Mouse (Mus musculus) liver, embryonic 12.5 days (tissue): ENCODE measurements around the gene Gng8. TPM values are rescaled to one million over a fixed set of nuclear protein-coding genes. Genes with fewer than 3 reads are reported as not detected.

ENCODE experiments used
- ATAC-seq: fragments of 200-750 bp; cut with Nextera tagmentation; 2 replicates; pipeline ENCODE4 v1.8.0; 2017; ENCODE audit warnings: moderate number of reproducible peaks, mild to moderate bottlenecking, moderate library complexity
- H3K27ac ChIP-seq: fragments of 300-500 bp; sonication (generic); 2 replicates; pipeline ENCODE4 v1.5.1; 2016; ENCODE audit warnings: mild to moderate bottlenecking
- H3K27me3 ChIP-seq: fragments of 300-500 bp; sonication (generic); replicated peaks from 2 replicates; pipeline ENCODE4 v1.6.1; 2016; ENCODE audit warnings: mild to moderate bottlenecking, moderate library complexity
- H3K36me3 ChIP-seq: fragments of 300-500 bp; sonication (generic); 2 replicates; pipeline ENCODE4 v1.6.1; 2016; ENCODE audit warnings: mild to moderate bottlenecking, moderate library complexity
- H3K4me1 ChIP-seq: fragments of 300-500 bp; sonication (generic); 2 replicates; pipeline ENCODE4 v1.6.1; 2016
- H3K4me2 ChIP-seq: fragments of 300-500 bp; sonication (generic); 2 replicates; pipeline ENCODE4 v1.6.1; 2016; ENCODE audit warnings: mild to moderate bottlenecking, moderate library complexity
- H3K4me3 ChIP-seq: fragments of 300-500 bp; sonication (generic); 2 replicates; pipeline ENCODE4 v1.5.1; 2016; ENCODE audit warnings: mild to moderate bottlenecking, moderate library complexity
- H3K9ac ChIP-seq: fragments of 300-500 bp; sonication (generic); 2 replicates; pipeline ENCODE4 v1.6.1; 2016; ENCODE audit warnings: mild to moderate bottlenecking, moderate library complexity
- H3K9me3 ChIP-seq: fragments of 300-500 bp; sonication (generic); replicated peaks from 2 replicates; pipeline ENCODE4 v1.6.1; 2016; ENCODE audit warnings: mild to moderate bottlenecking, moderate library complexity
- WGBS: fragments of 180-500 bp; shearing (Covaris S2); methylation state at CpG from one replicate; pipeline ENCODE4 v1.1.7; 2016; ENCODE audit not compliant: insufficient replicate concordance; 5-methylcytosine and 5-hydroxymethylcytosine counted together
- polyA plus RNA-seq: library from polyadenylated mRNA; unstranded; fragments of >200 nt; fragmentation: Nextera tagmentation; extraction: Ambion mirVana; gene quantifications from 2 replicates; pipeline ENCODE4 v1.2.1, GENCODE M21; 2016

Gene Gng8
- 0.80 and 1.7 TPM in 2 replicates for polyA plus RNA-seq

GRCm38 (mm10) chr7:16891641-16892351 is at the start of gene Gng8:
TSS of gene Gng8 (plus strand) at chr7:16891786.
- Histone ChIP-seq H3K9me3 (no peaks in the 10 kb centered on the region), H3K9ac (no peak within 1 kb of the TSS), H3K4me2 (peak within 1 kb of the TSS; percentile 67), H3K27me3 (peaks cover 91% of the 10 kb centered on the region), H3K36me3 (no peaks in the 10 kb centered on the region), H3K27ac (peak within 1 kb of the TSS; percentile 31; the same call in 1 of the 2 replicates), H3K4me1 (peaks cover 37% of the 10 kb centered on the region), H3K4me3 (peak within 1 kb of the TSS; percentile 32)
- WGBS = under 1% methylated on average over 30 of the region's 30 CpGs
- ATAC-seq = peak; percentile 85

- Histone ChIP-seq H3K9ac (peak within 1 kb of the TSS; percentile 80), H3K4me2 (peak within 1 kb of the TSS; percentile 95), H3K9me3 (no peaks in the 10 kb centered on the region), H3K27ac (peak within 1 kb of the TSS; percentile 73), H3K4me1 (peaks cover 64% of the 10 kb centered on the region), H3K27me3 (no peaks in the 10 kb centered on the region), H3K4me3 (peak within 1 kb of the TSS; percentile 67), H3K36me3 (peaks cover 41% of the 10 kb centered on the region)
- peak; percentile 79 for ATAC-seq
- 1% methylated on average over 32 of the region's 32 CpGs for WGBS
Observed at GRCm38 (mm10) chr7:16842645-16843063, 48.9 kb upstream of the Gng8 start, which contains the start of gene Prkd2. TSS of gene Prkd2 (plus strand) at chr7:16842902.

- peak; percentile 21; the same call in 1 of the 2 replicates for ATAC-seq
- WGBS = 1% methylated on average over 33 of the region's 33 CpGs
Observed at GRCm38 (mm10) chr7:16843441-16844171, 48.0 kb upstream of the Gng8 start.

GRCm38 (mm10) chr7:16844696-16845071 is 46.9 kb upstream of the Gng8 start:
- H3K4me1 ChIP-seq = peaks cover 52% of the 10 kb centered on the region

More at GRCm38 (mm10) chr7:16843441-16844171, 48.0 kb upstream of the Gng8 start:
- Histone ChIP-seq H3K9ac (peak overlapping the region; percentile 80), H3K27me3 (no peaks in the 10 kb centered on the region), H3K27ac (peak overlapping the region; percentile 73), H3K9me3 (no peaks in the 10 kb centered on the region), H3K4me1 (peaks cover 56% of the 10 kb centered on the region), H3K4me2 (peak overlapping the region; percentile 95), H3K36me3 (peaks cover 33% of the 10 kb centered on the region), H3K4me3 (peak overlapping the region; percentile 67)

GRCm38 (mm10) chr7:16845072-16845819 is 46.3 kb upstream of the Gng8 start:
- Histone ChIP-seq H3K9me3 (no peaks in the 10 kb centered on the region), H3K9ac (peak overlapping the region; percentile 71), H3K36me3 (peaks cover 31% of the 10 kb centered on the region), H3K4me3 (peak overlapping the region; percentile 67), H3K27ac (peak overlapping the region; percentile 73), H3K4me2 (peak overlapping the region; percentile 95), H3K4me1 (peaks cover 51% of the 10 kb centered on the region), H3K27me3 (no peaks in the 10 kb centered on the region)
- ATAC-seq = no peak
- 12% methylated on average over 14 of the region's 14 CpGs for WGBS

More at GRCm38 (mm10) chr7:16844696-16845071, 46.9 kb upstream of the Gng8 start:
- Histone ChIP-seq H3K4me2 (peak overlapping the region; percentile 95), H3K4me3 (peak overlapping the region; percentile 67), H3K9me3 (no peaks in the 10 kb centered on the region), H3K9ac (peak overlapping the region; percentile 71), H3K27me3 (no peaks in the 10 kb centered on the region), H3K36me3 (peaks cover 31% of the 10 kb centered on the region), H3K27ac (peak overlapping the region; percentile 73)
- WGBS = 23% methylated on average over 3 of the region's 3 CpGs
- no peak for ATAC-seq

GRCm38 (mm10) chr7:16845820-16846167 is 45.8 kb upstream of the Gng8 start:
- H3K4me3 ChIP-seq = peak overlapping the region; percentile 67
- no peaks in the 10 kb centered on the region for H3K9me3 ChIP-seq
- peak overlapping the region; percentile 95 for H3K4me2 ChIP-seq
- no peak for ATAC-seq
- no peaks in the 10 kb centered on the region for H3K27me3 ChIP-seq
- H3K9ac ChIP-seq = peak overlapping the region; percentile 71
- peaks cover 48% of the 10 kb centered on the region for H3K4me1 ChIP-seq
- H3K36me3 ChIP-seq = peaks cover 31% of the 10 kb centered on the region
- 25% methylated on average over 10 of the region's 10 CpGs for WGBS
- H3K27ac ChIP-seq = peak overlapping the region; percentile 73; the same call in 1 of the 2 replicates

GRCm38 (mm10) chr7:16846775-16847174 is 44.8 kb upstream of the Gng8 start:
- H3K27ac ChIP-seq = no peak overlapping the region
- ATAC-seq = no peak
- H3K27me3 ChIP-seq = no peaks in the 10 kb centered on the region
- H3K4me1 ChIP-seq = peaks cover 39% of the 10 kb centered on the region
- H3K9me3 ChIP-seq = no peaks in the 10 kb centered on the region
- no peak overlapping the region for H3K4me3 ChIP-seq
- WGBS = 89% methylated on average over 5 of the region's 5 CpGs
- no peak overlapping the region for H3K9ac ChIP-seq
- peaks cover 30% of the 10 kb centered on the region for H3K36me3 ChIP-seq
- H3K4me2 ChIP-seq = no peak overlapping the region

GRCm38 (mm10) chr7:16847507-16847906 is 44.1 kb upstream of the Gng8 start:
- Histone ChIP-seq H3K27me3 (no peaks in the 10 kb centered on the region), H3K4me1 (peaks cover 31% of the 10 kb centered on the region), H3K27ac (no peak overlapping the region), H3K9me3 (no peaks in the 10 kb centered on the region), H3K4me3 (no peak overlapping the region), H3K4me2 (no peak overlapping the region), H3K9ac (no peak overlapping the region), H3K36me3 (peaks cover 33% of the 10 kb centered on the region)
- ATAC-seq = no peak
- WGBS = 81% methylated on average over 19 of the region's 19 CpGs

- Histone ChIP-seq H3K4me3 (no peak overlapping the region), H3K9me3 (no peaks in the 10 kb centered on the region), H3K9ac (no peak overlapping the region), H3K4me2 (no peak overlapping the region), H3K36me3 (peaks cover 39% of the 10 kb centered on the region), H3K4me1 (peaks cover 24% of the 10 kb centered on the region), H3K27me3 (no peaks in the 10 kb centered on the region), H3K27ac (no peak overlapping the region)
- WGBS = 37% methylated on average over 17 of the region's 17 CpGs
- no peak for ATAC-seq
Observed at GRCm38 (mm10) chr7:16848579-16848978, 43.0 kb upstream of the Gng8 start.

GRCm38 (mm10) chr7:16851636-16852035 is 40.0 kb upstream of the Gng8 start:
- H3K27ac ChIP-seq = no peak overlapping the region
- no peaks in the 10 kb centered on the region for H3K4me1 ChIP-seq
- WGBS = 81% methylated on average over 4 of the region's 4 CpGs
- no peak overlapping the region for H3K9ac ChIP-seq
- no peak overlapping the region for H3K4me2 ChIP-seq
- H3K9me3 ChIP-seq = no peaks in the 10 kb centered on the region
- no peak for ATAC-seq
- H3K36me3 ChIP-seq = peaks cover 70% of the 10 kb centered on the region
- H3K4me3 ChIP-seq = no peak overlapping the region
- H3K27me3 ChIP-seq = no peaks in the 10 kb centered on the region

GRCm38 (mm10) chr7:16853302-16853831 is 38.2 kb upstream of the Gng8 start:
- no peak overlapping the region for H3K27ac ChIP-seq
- no peak overlapping the region for H3K4me3 ChIP-seq
- no peaks in the 10 kb centered on the region for H3K27me3 ChIP-seq
- ATAC-seq = peak; percentile 13; the same call in 1 of the 2 replicates
- peaks cover 82% of the 10 kb centered on the region for H3K36me3 ChIP-seq
- no peak overlapping the region for H3K4me2 ChIP-seq
- H3K9ac ChIP-seq = no peak overlapping the region
- H3K9me3 ChIP-seq = no peaks in the 10 kb centered on the region
- 0 out of 2 replicates have a peak, but pooled peaks cover 2% of the 10 kb centered on the region for H3K4me1 ChIP-seq
- WGBS = 73% methylated on average over 14 of the region's 14 CpGs
